Mouse (Mus musculus): Measurements from ENCODE around the gene Fam240a. TPM values are rescaled to one million over a fixed set of nuclear protein-coding genes. Genes with fewer than 3 reads are reported as not detected.
A peak's percentile ranks its signal among the peaks of the same experiment; 100 is the strongest.

The Fam240a gene
- polyA plus RNA-seq (2015; fragmentation: Nextera tagmentation; extraction: Ambion mirVana) = not detected in 2 replicates

DNA sequence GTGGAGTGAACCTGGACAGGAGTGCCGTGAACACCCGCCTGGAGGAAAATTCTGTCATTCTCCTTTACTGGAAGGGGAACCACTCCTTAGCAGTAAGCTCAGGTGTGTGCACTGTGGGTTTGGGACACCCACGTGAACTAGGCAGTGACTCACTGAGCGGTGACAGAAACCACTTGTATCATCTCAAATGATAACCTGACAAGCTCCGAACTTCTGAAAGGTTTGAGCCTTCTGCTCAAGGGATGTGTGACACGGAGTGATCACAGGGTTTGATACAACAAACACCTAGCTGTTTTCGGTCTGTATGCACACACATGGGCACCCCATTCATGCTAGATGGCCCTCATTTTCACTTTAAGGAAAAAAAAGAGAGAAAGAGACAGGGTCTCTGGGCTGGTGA is at the start of gene Fam240a:
TSS of gene Fam240a (minus strand) at position 76 of the 400 bp plus-strand sequence.
- H3K27ac ChIP-seq = no peak within 1 kb of the TSS
- no peak within 1 kb of the TSS for H3K4me2 ChIP-seq
- no peak within 1 kb of the TSS for H3K9ac ChIP-seq
- no peak for ATAC-seq (ENCODE audit: borderline replicate concordance, extremely low read depth, low FRiP score, low TSS enrichment)
- WGBS = 83% methylated on average over 7 of the region's 7 CpGs
- H3K9me3 ChIP-seq = no peaks in the 10 kb centered on the region
- no peaks in the 10 kb centered on the region for H3K27me3 ChIP-seq
- no peak within 1 kb of the TSS for H3K4me3 ChIP-seq
- H3K36me3 ChIP-seq = no peaks in the 10 kb centered on the region
- H3K4me1 ChIP-seq = no peaks in the 10 kb centered on the region

DNA sequence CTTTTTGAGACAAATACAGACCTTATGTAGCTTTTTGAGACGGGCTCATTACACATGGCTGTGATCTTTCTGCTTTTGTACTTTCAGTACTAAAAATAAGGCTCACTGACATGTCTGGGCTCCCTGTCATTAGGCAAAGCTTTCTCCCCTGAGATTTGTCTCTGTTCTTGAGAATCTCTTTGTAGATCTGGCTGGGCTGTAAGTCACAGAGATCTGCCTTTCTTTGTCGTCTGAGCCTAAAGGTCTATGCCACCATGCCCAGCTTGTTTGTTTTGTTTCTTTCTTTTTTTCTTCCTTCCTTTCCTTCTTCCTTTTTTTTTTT is 49.2 kb upstream of the Fam240a start:
- Histone ChIP-seq H3K4me3 (no peak overlapping the region), H3K9me3 (no peaks in the 10 kb centered on the region), H3K4me2 (no peak overlapping the region), H3K27me3 (no peaks in the 10 kb centered on the region), H3K36me3 (no peaks in the 10 kb centered on the region), H3K27ac (no peak overlapping the region), H3K9ac (no peak overlapping the region), H3K4me1 (no peaks in the 10 kb centered on the region)
- 79% methylated on average over 2 of the region's 2 CpGs for WGBS
- ATAC-seq (ENCODE audit: borderline replicate concordance, extremely low read depth, low FRiP score, low TSS enrichment) = no peak

DNA sequence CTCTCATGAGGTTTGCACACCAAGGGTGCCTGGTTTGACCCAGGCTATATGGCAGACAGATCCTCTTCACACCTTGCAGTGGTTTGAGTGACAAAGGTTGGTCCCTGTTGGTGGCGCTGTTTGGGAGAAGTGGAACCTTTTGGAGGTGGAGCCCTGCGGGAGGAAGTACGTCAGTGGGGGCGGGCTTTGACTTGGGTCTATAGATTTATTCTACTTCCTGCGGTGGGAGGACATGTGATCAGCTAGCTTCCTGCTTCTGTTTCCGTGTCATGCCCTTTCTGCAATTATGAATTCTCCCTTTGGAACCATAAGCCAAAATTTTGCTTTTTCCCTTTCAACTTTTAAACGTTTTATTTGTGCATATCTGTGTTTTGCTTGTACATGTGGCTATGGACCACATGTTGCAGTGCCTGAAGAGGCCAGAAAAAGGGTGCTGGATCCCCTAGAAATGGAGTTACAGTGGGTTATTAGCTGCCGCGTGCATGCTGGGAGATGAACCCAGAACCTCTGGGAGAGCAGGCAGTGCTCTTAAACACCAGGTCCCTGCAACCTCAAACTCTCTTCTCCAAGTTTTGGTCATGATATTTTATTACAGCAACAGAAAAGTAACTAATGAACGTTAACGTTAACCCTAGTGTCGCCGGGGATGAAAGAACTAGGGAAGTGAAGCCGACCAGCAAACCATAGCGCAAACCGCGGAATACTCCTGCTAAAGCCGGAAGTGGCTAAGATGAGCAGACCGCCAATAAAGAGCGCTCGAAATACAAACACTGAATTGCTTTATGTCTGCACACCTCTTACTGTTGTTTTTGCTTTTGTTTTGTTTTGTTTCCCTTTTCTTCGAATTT is 48.6 kb upstream of the Fam240a start:
- H3K9ac ChIP-seq = no peak overlapping the region
- no peak for ATAC-seq (ENCODE audit: borderline replicate concordance, extremely low read depth, low FRiP score, low TSS enrichment)
- 87% methylated on average over 22 of the region's 22 CpGs for WGBS

DNA sequence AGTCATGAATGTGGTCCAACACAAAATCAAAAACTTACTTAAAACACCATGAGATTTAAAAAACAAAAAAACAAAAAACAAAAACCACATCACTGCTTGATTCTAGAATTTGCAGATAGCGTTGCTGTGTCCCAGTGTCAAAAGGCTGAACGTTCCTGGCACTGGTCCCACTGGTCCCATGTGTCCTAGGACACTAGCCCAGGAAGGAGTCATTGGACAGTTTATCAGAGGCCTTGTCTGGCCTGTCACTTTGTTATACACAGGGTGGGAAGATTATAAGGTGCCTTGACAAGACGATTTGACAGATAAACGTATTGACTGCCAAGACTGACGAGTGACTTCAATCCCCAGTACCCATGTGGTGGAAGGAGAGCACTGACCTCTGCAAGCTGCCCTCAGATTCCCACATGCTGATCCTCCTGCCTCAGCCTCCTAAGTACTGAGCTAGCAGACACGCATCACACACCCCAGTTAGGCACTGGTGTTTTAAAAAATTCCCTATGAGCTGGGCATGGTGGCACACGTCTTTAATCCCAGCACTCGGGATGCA is 47.0 kb upstream of the Fam240a start:
- Histone ChIP-seq H3K4me2 (no peak overlapping the region), H3K27me3 (no peaks in the 10 kb centered on the region), H3K9ac (no peak overlapping the region), H3K36me3 (no peaks in the 10 kb centered on the region), H3K4me1 (no peaks in the 10 kb centered on the region), H3K4me3 (no peak overlapping the region), H3K9me3 (no peaks in the 10 kb centered on the region), H3K27ac (no peak overlapping the region)
- WGBS = 77% methylated on average over 8 of the region's 8 CpGs
- ATAC-seq (ENCODE audit: borderline replicate concordance, extremely low read depth, low FRiP score, low TSS enrichment) = no peak

More for the DNA sequence above, 48.6 kb upstream of the Fam240a start:
- H3K27me3 ChIP-seq = no peaks in the 10 kb centered on the region
- H3K36me3 ChIP-seq = no peaks in the 10 kb centered on the region
- no peaks in the 10 kb centered on the region for H3K4me1 ChIP-seq
- H3K4me3 ChIP-seq = no peak overlapping the region
- H3K27ac ChIP-seq = no peak overlapping the region
- H3K4me2 ChIP-seq = no peak overlapping the region
- H3K9me3 ChIP-seq = no peaks in the 10 kb centered on the region

DNA sequence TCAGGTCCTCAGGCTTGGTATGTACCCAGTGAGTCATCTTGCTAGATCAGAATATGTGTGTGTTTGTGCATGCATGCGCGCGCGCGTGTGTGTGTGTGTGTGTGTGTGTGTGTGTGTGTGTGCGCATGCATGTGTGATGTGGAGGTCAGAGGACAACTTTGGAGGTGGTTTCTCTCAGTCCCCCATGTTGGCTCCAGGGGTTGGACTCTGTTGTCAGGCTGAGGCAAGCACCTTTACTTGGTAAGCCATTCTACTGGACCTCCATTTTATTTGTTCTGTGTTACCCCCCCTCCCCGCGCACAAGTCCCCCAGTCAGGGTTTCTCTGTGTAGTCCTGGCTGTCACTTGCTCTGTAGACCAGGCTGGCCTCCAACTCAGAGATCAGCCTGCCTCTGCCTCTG is 44.7 kb upstream of the Fam240a start:
- no peak for ATAC-seq (ENCODE audit: borderline replicate concordance, extremely low read depth, low FRiP score, low TSS enrichment)
- H3K9me3 ChIP-seq = no peaks in the 10 kb centered on the region
- no peak overlapping the region for H3K9ac ChIP-seq
- no peaks in the 10 kb centered on the region for H3K4me1 ChIP-seq
- H3K27ac ChIP-seq = no peak overlapping the region
- H3K27me3 ChIP-seq = 0 out of 2 replicates have a peak, but pooled peaks cover 2% of the 10 kb centered on the region
- H3K4me2 ChIP-seq = no peak overlapping the region
- WGBS = 97% methylated on average over 8 of the region's 8 CpGs
- no peaks in the 10 kb centered on the region for H3K36me3 ChIP-seq
- H3K4me3 ChIP-seq = no peak overlapping the region

DNA sequence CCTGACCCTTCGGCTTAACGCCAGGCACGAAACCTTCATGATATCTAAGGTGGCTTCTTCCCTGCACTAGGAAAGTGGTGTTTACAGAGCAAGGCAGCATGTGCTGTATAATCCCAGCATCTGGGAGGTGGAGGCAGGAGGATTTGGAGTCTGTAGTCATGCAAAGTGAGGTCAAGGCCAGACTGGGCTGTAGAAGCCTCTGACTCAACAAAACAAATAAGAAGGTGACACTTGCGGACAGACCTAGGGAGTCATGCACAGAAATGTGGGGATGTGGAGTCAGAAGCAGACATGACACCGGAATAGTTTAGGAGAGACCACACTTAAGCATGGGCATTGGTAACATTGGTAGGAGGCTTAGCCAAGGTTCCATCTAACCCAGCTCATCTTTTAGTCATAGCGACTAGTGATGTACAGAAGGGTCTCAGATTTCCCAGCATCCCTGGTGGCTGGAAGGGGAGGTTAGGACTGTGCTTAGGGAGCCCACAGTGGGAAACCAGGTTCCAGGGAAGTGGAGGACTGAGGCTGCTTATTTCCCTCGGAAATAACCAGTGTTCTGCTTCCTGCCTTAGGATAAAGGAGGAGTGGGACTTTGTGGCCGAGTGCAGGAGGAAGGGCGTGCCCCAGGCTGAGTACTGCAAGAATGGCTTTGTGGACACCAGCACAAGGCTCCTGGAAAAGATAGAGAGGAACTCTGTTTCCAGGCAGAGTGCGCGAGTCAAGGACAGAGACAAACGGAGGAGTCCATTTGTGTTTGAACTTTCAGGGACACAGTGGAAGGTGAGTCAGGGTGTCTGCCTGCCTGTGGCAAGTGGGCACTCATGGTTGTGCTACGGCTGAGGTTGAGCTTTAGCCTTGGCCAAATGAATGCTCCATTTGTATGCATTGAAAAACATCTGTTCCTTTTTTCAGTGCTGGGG is 43.8 kb upstream of the Fam240a start:
- Histone ChIP-seq H3K27me3 (peaks cover 11% of the 10 kb centered on the region; the same call in 1 of the 2 replicates), H3K9ac (no peak overlapping the region), H3K4me2 (no peak overlapping the region), H3K4me3 (no peak overlapping the region), H3K36me3 (no peaks in the 10 kb centered on the region), H3K27ac (no peak overlapping the region), H3K4me1 (no peaks in the 10 kb centered on the region), H3K9me3 (no peaks in the 10 kb centered on the region)
- ATAC-seq (ENCODE audit: borderline replicate concordance, extremely low read depth, low FRiP score, low TSS enrichment) = no peak
- 78% methylated on average over 13 of the region's 13 CpGs for WGBS

DNA sequence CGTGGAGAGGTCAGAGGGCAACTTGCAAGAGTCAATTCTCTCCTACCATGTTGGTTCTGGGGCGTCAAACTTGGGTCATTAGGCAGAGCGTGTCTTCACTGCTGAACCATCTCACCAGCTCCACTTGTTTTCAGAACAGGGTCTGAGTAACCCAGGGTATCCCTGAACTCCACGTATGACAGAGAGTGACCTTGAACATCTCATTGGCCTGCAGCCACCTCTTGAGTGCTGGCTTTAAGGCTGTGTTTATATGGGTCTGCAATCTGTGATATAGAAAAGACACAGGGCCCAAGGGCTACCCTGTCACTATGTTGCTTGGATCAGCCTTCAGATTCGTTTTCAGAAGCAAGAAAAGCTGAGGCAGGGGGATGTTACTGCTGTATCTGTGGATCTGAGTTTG is 43.0 kb upstream of the Fam240a start:
- Histone ChIP-seq H3K27ac (no peak overlapping the region), H3K9me3 (no peaks in the 10 kb centered on the region), H3K4me3 (no peak overlapping the region), H3K9ac (no peak overlapping the region), H3K4me1 (no peaks in the 10 kb centered on the region), H3K4me2 (no peak overlapping the region), H3K27me3 (peaks cover 19% of the 10 kb centered on the region), H3K36me3 (no peaks in the 10 kb centered on the region)
- 68% methylated on average over 5 of the region's 5 CpGs for WGBS
- no peak for ATAC-seq (ENCODE audit: borderline replicate concordance, extremely low read depth, low FRiP score, low TSS enrichment)

DNA sequence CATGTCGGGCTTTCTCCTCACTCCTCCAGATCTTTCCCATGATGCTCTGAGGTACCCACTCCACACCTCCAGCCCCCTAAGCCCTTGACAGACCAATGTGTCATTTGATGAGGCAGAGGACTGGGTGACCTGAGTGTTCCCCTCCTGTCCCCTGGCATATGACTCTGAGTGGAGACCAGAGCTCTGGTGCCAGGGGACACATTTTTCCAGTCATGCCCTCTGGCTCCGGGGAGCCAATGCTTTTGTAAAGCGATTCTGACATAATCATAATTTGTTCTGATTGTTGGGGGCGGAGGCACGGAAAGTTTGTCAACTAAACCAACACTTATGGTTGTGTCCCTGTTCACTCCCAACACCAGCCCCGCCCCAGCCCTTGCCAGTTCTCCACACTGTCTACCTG is 39.3 kb upstream of the Fam240a start:
- WGBS = 77% methylated on average over 6 of the region's 6 CpGs
- H3K27me3 ChIP-seq = peaks cover 52% of the 10 kb centered on the region

DNA sequence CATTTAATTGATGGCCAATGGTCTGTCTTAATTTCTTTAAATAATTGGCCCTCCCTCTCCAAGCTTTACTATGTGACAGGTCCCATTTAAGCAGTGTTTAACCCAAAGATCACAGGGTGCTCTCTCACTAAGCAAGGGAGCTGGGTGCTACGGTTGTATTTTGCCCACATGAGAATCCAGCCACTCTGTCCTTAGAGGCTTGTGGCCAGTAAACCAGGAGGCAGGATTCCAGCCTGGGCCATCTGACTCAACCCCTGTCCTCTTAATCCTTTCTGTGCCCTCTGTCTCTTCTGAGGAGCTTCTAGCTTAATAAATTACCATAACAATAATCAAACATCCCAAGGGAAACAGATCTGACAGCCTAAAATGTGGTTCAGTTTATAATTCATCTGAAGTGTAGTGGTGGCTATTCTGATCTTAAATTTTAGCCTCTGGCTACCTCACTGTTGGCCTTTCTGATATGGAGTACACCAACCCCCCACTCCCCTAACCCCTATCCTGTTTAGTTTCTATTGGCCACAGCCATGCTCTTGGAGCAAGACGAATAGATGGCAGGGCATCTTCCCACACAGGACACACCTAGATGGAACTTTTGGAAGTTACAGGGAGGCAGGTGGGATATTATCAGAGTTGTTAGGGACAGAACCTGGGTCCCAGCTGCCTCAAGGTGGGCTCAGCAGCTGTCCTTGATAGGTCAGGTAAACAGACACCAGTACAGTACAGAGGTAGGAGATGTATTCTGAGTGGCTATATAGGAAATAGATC is 38.2 kb upstream of the Fam240a start:
- 52% methylated on average over 2 of the region's 2 CpGs for WGBS

More for the DNA sequence above, 39.3 kb upstream of the Fam240a start:
- Histone ChIP-seq H3K36me3 (no peaks in the 10 kb centered on the region), H3K9ac (no peak overlapping the region), H3K4me3 (no peak overlapping the region), H3K4me2 (no peak overlapping the region), H3K9me3 (no peaks in the 10 kb centered on the region), H3K27ac (no peak overlapping the region), H3K4me1 (no peaks in the 10 kb centered on the region)
- ATAC-seq (ENCODE audit: borderline replicate concordance, extremely low read depth, low FRiP score, low TSS enrichment) = no peak

DNA sequence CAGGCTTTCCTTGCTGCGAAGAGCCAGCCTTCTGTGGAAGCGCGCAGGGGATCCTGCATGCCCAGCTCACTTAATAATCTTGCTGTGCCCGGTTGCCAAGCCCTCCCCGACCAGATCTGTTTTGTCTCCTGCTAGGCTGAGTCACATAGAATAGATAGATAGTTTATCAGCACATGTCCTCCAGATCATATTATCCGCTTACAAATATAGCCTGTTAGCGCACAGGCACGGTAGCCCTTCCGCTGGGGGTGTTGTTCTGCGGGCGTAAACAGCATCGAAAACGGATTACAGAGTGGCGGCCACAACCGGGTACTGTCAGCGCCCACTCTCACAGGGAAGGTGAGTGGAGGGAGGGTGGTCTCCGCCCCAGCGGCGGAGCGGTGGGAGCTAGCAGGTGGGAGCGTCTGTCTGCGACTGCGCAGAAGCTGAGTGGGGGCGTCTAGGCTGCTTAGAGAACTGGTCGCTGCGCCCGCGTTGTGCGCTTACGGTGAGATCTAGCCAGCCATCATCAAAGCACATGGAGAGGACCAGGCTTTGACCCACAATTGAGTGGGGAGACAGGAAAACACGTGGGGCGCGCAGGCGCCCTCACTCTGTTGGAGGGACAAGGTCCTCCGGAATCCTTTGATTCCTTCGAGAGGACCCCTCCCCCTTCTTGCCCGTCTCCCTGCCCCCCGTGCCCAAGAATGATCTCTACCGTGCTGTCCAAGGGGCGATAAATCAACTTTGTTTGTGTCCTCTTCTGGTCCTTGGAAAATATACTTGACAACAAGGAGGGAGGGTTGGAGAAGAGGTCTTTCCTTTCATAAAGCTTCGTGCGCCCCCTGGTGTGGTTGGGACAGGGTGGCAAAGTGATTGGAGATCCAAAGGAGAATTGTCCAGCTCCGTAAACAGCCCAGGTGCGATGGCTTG is 37.1 kb upstream of the Fam240a start:
- WGBS = 1% methylated on average over 44 of the region's 44 CpGs
- peak; percentile 28; the same call in 1 of the 2 replicates for ATAC-seq (ENCODE audit: borderline replicate concordance, extremely low read depth, low FRiP score, low TSS enrichment)
- H3K4me3 ChIP-seq = peak overlapping the region; percentile 50

More for the DNA sequence above, 38.2 kb upstream of the Fam240a start:
- Histone ChIP-seq H3K9me3 (no peaks in the 10 kb centered on the region), H3K27ac (no peak overlapping the region), H3K4me3 (no peak overlapping the region), H3K4me2 (no peak overlapping the region), H3K9ac (no peak overlapping the region), H3K4me1 (no peaks in the 10 kb centered on the region), H3K27me3 (peaks cover 52% of the 10 kb centered on the region), H3K36me3 (no peaks in the 10 kb centered on the region)
- ATAC-seq (ENCODE audit: borderline replicate concordance, extremely low read depth, low FRiP score, low TSS enrichment) = no peak

More for the DNA sequence above, 37.1 kb upstream of the Fam240a start:
- no peak overlapping the region for H3K27ac ChIP-seq
- peaks cover 52% of the 10 kb centered on the region for H3K27me3 ChIP-seq
- H3K9ac ChIP-seq = peak overlapping the region; percentile 35
- no peaks in the 10 kb centered on the region for H3K9me3 ChIP-seq
- H3K36me3 ChIP-seq = no peaks in the 10 kb centered on the region
- no peaks in the 10 kb centered on the region for H3K4me1 ChIP-seq
- peak overlapping the region; percentile 94 for H3K4me2 ChIP-seq
